Mouse (Mus musculus) embryonic fibroblast, embryonic 13.5 days (primary cell): ENCODE results near the gene Gm9508.

ENCODE experiments used
- CTCF ChIP-seq: IDR thresholded peaks from 2 replicates; pipeline ENCODE4 v1.5.1; 2011; ENCODE audit warnings: mild to moderate bottlenecking, control low read depth, low read length, moderate library complexity, borderline replicate concordance; ENCODE audit not compliant: insufficient read depth
- POLR2A ChIP-seq: IDR thresholded peaks from 2 replicates; pipeline ENCODE4 v1.6.1; 2011; ENCODE audit warnings: low read depth, mild to moderate bottlenecking, control low read depth, low read length, moderate library complexity

DNA sequence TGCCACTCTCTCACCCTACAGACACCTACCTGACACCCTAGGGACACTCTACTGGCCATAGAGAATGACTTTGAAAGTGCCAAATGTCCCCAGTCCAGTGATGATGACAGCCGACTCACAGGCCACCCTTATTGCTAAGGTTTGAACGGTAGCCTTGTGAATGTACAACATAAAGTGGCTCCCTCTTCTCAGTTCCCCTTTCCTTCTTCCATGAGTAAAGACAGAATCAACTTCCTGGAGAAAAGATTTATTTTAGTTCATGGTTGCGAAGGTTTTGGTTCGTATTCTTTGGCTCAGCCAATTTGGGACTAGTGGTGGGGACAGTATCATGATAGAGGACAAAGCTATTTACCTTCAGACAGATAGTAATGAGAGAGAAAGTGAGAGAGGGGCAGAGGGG, 41.9 kb upstream of the Gm9508 start:
- TF ChIP-seq CTCF (no peak), POLR2A (no peak)
